Mouse (Mus musculus): Measurements from ENCODE around the gene Fryl. TPM values are rescaled to one million over a fixed set of nuclear protein-coding genes. Genes with fewer than 3 reads are reported as not detected.
A peak's percentile ranks its signal among the peaks of the same experiment; 100 is the strongest.
"Not testable (repeated sequence)": the region's sequence is repeated elsewhere in the genome, so short reads cannot be mapped to it uniquely, and the experiment has no call there.

Fryl gene
- polyA plus RNA-seq, 1 experiment from 2014 or later = 53.2 TPM

DNA sequence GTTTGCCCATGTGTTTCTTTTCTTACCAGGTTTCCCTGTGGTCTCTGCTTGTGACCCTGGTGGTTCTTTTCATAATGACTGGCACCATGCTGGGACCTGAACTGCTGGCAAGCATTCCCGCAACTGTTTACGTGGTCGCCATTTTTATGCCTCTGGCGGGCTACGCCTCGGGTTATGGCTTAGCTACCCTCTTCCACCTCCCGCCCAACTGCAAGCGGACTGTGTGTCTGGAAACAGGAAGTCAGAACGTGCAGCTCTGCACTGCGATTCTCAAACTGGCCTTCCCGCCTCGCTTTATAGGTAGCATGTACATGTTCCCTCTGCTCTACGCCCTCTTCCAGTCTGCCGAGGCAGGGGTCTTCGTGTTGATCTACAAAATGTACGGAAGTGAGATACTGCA is 244.6 kb downstream of the Fryl start:
- 90% methylated on average over 14 of the region's 16 CpGs for WGBS
- not testable (repeated sequence) for ATAC-seq (ENCODE audit: low FRiP score); H3K36me3 ChIP-seq (ENCODE audit: control insufficient read depth, insufficient read depth, low read length); H3K9ac ChIP-seq (ENCODE audit: low read depth, low read length); H3K9me3 ChIP-seq (ENCODE audit: control insufficient read depth, low read length); H3K4me2 ChIP-seq (replicated peaks; ENCODE audit: low read depth, low read length); DNase-seq (ENCODE audit: low spot score); H3K27ac ChIP-seq (ENCODE audit: low read depth, low read length); H3K4me3 ChIP-seq (ENCODE audit: low read depth, low read length); H3K4me1 ChIP-seq (replicated peaks; ENCODE audit: control insufficient read depth, insufficient read depth, low read length)
- peaks cover 15% of the 10 kb centered on the region for H3K27me3 ChIP-seq (ENCODE audit: control insufficient read depth, insufficient read depth, low read length)

GRCm38 (mm10) chr5:73008230-73008629 is 248.2 kb downstream of the Fryl start:
- ATAC-seq (ENCODE audit: low FRiP score); DNase-seq (ENCODE audit: low spot score); H3K4me2 ChIP-seq (replicated peaks; ENCODE audit: low read depth, low read length); H3K9ac ChIP-seq (ENCODE audit: low read depth, low read length); H3K27ac ChIP-seq (ENCODE audit: low read depth, low read length); H3K9me3 ChIP-seq (ENCODE audit: control insufficient read depth, low read length); H3K4me3 ChIP-seq (ENCODE audit: low read depth, low read length); H3K4me1 ChIP-seq (replicated peaks; ENCODE audit: control insufficient read depth, insufficient read depth, low read length); H3K36me3 ChIP-seq (ENCODE audit: control insufficient read depth, insufficient read depth, low read length): not testable (repeated sequence)
- peaks cover 15% of the 10 kb centered on the region for H3K27me3 ChIP-seq (ENCODE audit: control insufficient read depth, insufficient read depth, low read length)
- WGBS = 41% methylated on average over 8 of the region's 8 CpGs

GRCm38 (mm10) chr5:73007582-73007959 is 248.8 kb downstream of the Fryl start:
- H3K36me3 ChIP-seq (ENCODE audit: control insufficient read depth, insufficient read depth, low read length) = no peaks in the 10 kb centered on the region
- DNase-seq (ENCODE audit: low spot score) (peak; percentile 46), ATAC-seq (ENCODE audit: low FRiP score) (no peak)
- peak overlapping the region; percentile 43 for H3K4me3 ChIP-seq (ENCODE audit: low read depth, low read length)
- no peaks in the 10 kb centered on the region for H3K4me1 ChIP-seq (replicated peaks; ENCODE audit: control insufficient read depth, insufficient read depth, low read length)
- H3K27me3 ChIP-seq (ENCODE audit: control insufficient read depth, insufficient read depth, low read length) = peaks cover 15% of the 10 kb centered on the region
- H3K27ac ChIP-seq (ENCODE audit: low read depth, low read length) = no peak overlapping the region
- no peaks in the 10 kb centered on the region for H3K9me3 ChIP-seq (ENCODE audit: control insufficient read depth, low read length)
- WGBS = 52% methylated on average over 5 of the region's 5 CpGs
- H3K9ac ChIP-seq (ENCODE audit: low read depth, low read length) = no peak overlapping the region; the same call in 1 of the 2 replicates
- H3K4me2 ChIP-seq (replicated peaks; ENCODE audit: low read depth, low read length) = peak overlapping the region; percentile 59; the same call in 1 of the 2 replicates

DNA sequence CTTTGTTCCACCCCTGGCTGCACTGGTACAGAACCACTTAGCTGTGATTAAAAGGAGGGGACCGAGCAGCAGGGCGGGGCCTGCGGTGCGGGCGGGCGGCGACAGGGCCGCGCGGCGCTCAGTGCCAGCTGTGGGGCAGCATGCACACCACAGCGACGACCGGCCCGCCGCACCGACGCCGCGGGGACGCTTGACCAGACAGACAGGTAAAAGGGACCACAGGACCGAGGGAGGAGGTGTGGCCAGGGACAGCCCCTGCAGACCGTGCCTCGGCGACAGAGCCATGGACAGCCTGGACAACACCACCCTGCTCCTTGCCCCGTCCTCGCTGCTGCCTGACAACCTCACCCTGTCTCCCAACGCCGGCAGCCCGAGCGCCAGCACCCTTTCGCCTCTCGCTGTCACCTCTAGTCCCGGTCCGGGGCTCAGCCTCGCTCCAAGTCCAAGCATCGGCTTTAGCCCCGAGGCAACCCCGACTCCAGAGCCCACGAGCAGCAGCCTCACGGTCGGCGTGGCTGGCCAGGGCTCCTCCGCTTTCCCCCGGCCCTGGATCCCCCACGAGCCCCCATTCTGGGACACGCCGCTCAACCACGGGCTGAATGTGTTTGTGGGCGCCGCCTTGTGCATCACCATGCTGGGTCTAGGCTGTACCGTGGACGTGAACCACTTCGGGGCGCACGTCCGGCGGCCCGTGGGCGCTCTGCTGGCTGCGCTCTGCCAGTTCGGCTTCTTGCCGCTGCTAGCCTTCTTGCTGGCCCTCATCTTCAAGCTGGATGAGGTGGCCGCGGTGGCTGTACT is 249.4 kb downstream of the Fryl start, which contains the start of gene Slc10a4:
Gene Slc10a4, plus strand, starts transcription at position 100 of the 798 bp plus-strand sequence.
- H3K4me3 ChIP-seq (ENCODE audit: low read depth, low read length) = peak within 1 kb of the TSS; percentile 43
- 8% methylated on average over 53 of the region's 65 CpGs for WGBS
- H3K9me3 ChIP-seq (ENCODE audit: control insufficient read depth, low read length) = no peaks in the 10 kb centered on the region
- H3K4me1 ChIP-seq (replicated peaks; ENCODE audit: control insufficient read depth, insufficient read depth, low read length) = no peaks in the 10 kb centered on the region
- 0 out of 2 replicates have a peak within 1 kb of the TSS, but pooled peaks have one; percentile 42 for H3K27ac ChIP-seq (ENCODE audit: low read depth, low read length)
- peak within 1 kb of the TSS; percentile 55; the same call in 1 of the 2 replicates for H3K9ac ChIP-seq (ENCODE audit: low read depth, low read length)
- peaks cover 15% of the 10 kb centered on the region for H3K27me3 ChIP-seq (ENCODE audit: control insufficient read depth, insufficient read depth, low read length)
- peak within 1 kb of the TSS; percentile 59 for H3K4me2 ChIP-seq (replicated peaks; ENCODE audit: low read depth, low read length)
- ATAC-seq (ENCODE audit: low FRiP score) (peak; percentile 94), DNase-seq (ENCODE audit: low spot score) (peak; percentile 58)
- no peaks in the 10 kb centered on the region for H3K36me3 ChIP-seq (ENCODE audit: control insufficient read depth, insufficient read depth, low read length)

DNA sequence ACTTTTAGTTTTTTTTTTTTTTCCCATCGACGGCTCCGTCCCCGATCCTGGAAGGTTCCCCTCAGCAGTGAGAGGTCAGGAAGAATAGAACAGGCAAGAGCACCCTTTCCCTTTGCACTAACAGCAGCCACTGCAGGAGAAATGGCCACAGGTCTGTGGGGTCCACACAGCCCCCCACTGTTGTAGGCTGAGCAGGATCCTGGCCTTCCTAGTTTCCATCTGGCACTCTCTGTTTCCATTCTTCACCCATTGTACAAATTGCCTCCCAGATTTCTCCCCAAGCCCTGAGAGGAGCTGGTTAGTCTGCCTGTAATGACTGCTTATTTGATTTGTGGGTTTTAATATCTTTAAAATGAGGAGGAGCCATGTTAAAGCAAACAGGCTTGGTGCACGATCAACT is 252.4 kb downstream of the Fryl start:
- peaks cover 15% of the 10 kb centered on the region for H3K27me3 ChIP-seq (ENCODE audit: control insufficient read depth, insufficient read depth, low read length)
- 89% methylated on average over 5 of the region's 5 CpGs for WGBS
- H3K36me3 ChIP-seq (ENCODE audit: control insufficient read depth, insufficient read depth, low read length) = no peaks in the 10 kb centered on the region
- H3K4me1 ChIP-seq (replicated peaks; ENCODE audit: control insufficient read depth, insufficient read depth, low read length) = no peaks in the 10 kb centered on the region
- ATAC-seq (ENCODE audit: low FRiP score) = no peak
- no peak overlapping the region for H3K4me3 ChIP-seq (ENCODE audit: low read depth, low read length)
- DNase-seq (ENCODE audit: low spot score) = no peak
- no peak overlapping the region for H3K27ac ChIP-seq (ENCODE audit: low read depth, low read length)
- no peaks in the 10 kb centered on the region for H3K9me3 ChIP-seq (ENCODE audit: control insufficient read depth, low read length)
- no peak overlapping the region for H3K9ac ChIP-seq (ENCODE audit: low read depth, low read length)
- H3K4me2 ChIP-seq (replicated peaks; ENCODE audit: low read depth, low read length) = no peak overlapping the region

GRCm38 (mm10) chr5:72998546-72998945 is 257.9 kb downstream of the Fryl start:
- H3K4me1 ChIP-seq (replicated peaks; ENCODE audit: control insufficient read depth, insufficient read depth, low read length); ATAC-seq (ENCODE audit: low FRiP score); H3K27me3 ChIP-seq (ENCODE audit: control insufficient read depth, insufficient read depth, low read length); H3K4me3 ChIP-seq (ENCODE audit: low read depth, low read length); H3K9ac ChIP-seq (ENCODE audit: low read depth, low read length); H3K4me2 ChIP-seq (replicated peaks; ENCODE audit: low read depth, low read length); H3K36me3 ChIP-seq (ENCODE audit: control insufficient read depth, insufficient read depth, low read length); H3K27ac ChIP-seq (ENCODE audit: low read depth, low read length); H3K9me3 ChIP-seq (ENCODE audit: control insufficient read depth, low read length); DNase-seq (ENCODE audit: low spot score): not testable (repeated sequence)
- 86% methylated on average over 1 of the region's 1 CpGs for WGBS

DNA sequence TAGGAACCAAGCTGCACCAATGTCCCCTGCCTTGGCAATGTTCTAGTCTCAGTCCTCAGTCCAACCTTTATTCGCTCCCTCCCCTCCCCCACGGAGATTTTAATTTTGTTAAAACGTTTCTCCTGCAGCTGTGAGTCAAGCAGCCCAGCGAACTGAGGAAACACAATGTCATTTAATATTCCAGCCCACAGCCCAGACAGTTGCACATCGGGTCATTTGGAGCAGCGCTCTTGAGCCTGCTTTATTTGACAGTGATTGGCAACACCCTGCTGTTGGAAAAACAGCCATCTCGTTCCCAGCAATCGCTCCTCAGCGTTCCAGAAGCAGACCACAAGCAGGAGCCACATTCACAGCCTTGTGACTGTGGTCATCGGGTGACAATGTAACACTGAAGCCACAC is 261.0 kb downstream of the Fryl start:
- H3K36me3 ChIP-seq (ENCODE audit: control insufficient read depth, insufficient read depth, low read length) = no peaks in the 10 kb centered on the region
- no peak overlapping the region for H3K4me3 ChIP-seq (ENCODE audit: low read depth, low read length)
- H3K4me2 ChIP-seq (replicated peaks; ENCODE audit: low read depth, low read length) = no peak overlapping the region
- 16% methylated on average over 10 of the region's 10 CpGs for WGBS
- DNase-seq (ENCODE audit: low spot score) (peak; percentile 48), ATAC-seq (ENCODE audit: low FRiP score) (peak; percentile 77)
- H3K9me3 ChIP-seq (ENCODE audit: control insufficient read depth, low read length) = no peaks in the 10 kb centered on the region
- 0 out of 2 replicates have a peak overlapping the region, but pooled peaks have one; percentile 21 for H3K9ac ChIP-seq (ENCODE audit: low read depth, low read length)
- peaks cover 6% of the 10 kb centered on the region; the same call in 1 of the 2 replicates for H3K4me1 ChIP-seq (replicated peaks; ENCODE audit: control insufficient read depth, insufficient read depth, low read length)
- no peaks in the 10 kb centered on the region for H3K27me3 ChIP-seq (ENCODE audit: control insufficient read depth, insufficient read depth, low read length)
- peak overlapping the region; percentile 49; the same call in 1 of the 2 replicates for H3K27ac ChIP-seq (ENCODE audit: low read depth, low read length)

DNA sequence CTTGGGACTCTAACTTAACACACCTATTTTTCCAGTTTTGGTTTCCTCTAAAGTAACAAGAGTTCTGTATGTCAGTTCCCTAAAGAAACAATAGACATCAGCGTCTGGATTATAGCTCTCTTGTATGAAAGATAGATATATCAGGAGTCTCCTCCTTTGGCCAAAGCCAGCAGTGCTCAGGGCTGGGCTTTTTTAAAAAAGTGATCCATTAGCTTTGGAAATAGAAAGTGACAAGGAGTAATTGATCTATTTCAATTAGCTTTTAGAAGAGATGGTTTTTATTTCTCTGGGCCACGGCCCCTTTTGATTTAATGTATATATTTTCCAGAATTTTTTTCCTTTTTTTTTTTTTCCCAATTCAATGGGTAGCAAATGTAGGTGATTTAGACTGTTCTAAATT is 261.5 kb downstream of the Fryl start:
- DNase-seq (ENCODE audit: low spot score) = no peak
- peaks cover 6% of the 10 kb centered on the region; the same call in 1 of the 2 replicates for H3K4me1 ChIP-seq (replicated peaks; ENCODE audit: control insufficient read depth, insufficient read depth, low read length)
- H3K4me2 ChIP-seq (replicated peaks; ENCODE audit: low read depth, low read length) = no peak overlapping the region
- H3K9ac ChIP-seq (ENCODE audit: low read depth, low read length) = no peak overlapping the region
- no peaks in the 10 kb centered on the region for H3K9me3 ChIP-seq (ENCODE audit: control insufficient read depth, low read length)
- no peaks in the 10 kb centered on the region for H3K27me3 ChIP-seq (ENCODE audit: control insufficient read depth, insufficient read depth, low read length)
- 52% methylated on average over 2 of the region's 2 CpGs for WGBS
- no peak overlapping the region for H3K4me3 ChIP-seq (ENCODE audit: low read depth, low read length)
- peak overlapping the region; percentile 2; the same call in 1 of the 2 replicates for H3K27ac ChIP-seq (ENCODE audit: low read depth, low read length)
- H3K36me3 ChIP-seq (ENCODE audit: control insufficient read depth, insufficient read depth, low read length) = no peaks in the 10 kb centered on the region
- ATAC-seq (ENCODE audit: low FRiP score) = no peak

DNA sequence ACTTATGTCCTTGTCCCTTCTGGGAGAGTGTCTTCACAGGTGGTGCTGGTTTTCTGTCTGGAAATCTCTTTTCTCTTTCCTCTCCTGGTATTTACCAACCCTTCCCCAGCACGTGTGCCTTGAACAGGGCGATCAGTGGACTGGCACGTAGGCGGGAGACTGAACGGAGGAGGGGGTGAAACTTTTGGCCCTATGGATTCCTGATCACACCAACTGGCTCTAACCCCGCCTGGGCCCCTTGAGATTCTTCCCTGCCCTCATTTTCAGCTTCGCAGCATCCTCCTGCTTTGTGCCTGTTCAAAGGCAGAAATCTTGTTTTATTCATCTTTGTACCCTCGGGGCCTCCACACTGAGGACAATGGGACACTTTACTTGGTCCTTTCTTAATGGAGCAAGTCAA is 262.0 kb downstream of the Fryl start:
- 31% methylated on average over 8 of the region's 8 CpGs for WGBS
- H3K36me3 ChIP-seq (ENCODE audit: control insufficient read depth, insufficient read depth, low read length) = no peaks in the 10 kb centered on the region
- H3K27me3 ChIP-seq (ENCODE audit: control insufficient read depth, insufficient read depth, low read length) = no peaks in the 10 kb centered on the region
- no peak overlapping the region for H3K4me3 ChIP-seq (ENCODE audit: low read depth, low read length)
- peaks cover 6% of the 10 kb centered on the region; the same call in 1 of the 2 replicates for H3K4me1 ChIP-seq (replicated peaks; ENCODE audit: control insufficient read depth, insufficient read depth, low read length)
- H3K27ac ChIP-seq (ENCODE audit: low read depth, low read length) = peak overlapping the region; percentile 2; the same call in 1 of the 2 replicates
- ATAC-seq (ENCODE audit: low FRiP score) (peak; percentile 43; the same call in 1 of the 2 replicates), DNase-seq (ENCODE audit: low spot score) (peak; percentile 37)
- no peaks in the 10 kb centered on the region for H3K9me3 ChIP-seq (ENCODE audit: control insufficient read depth, low read length)
- H3K4me2 ChIP-seq (replicated peaks; ENCODE audit: low read depth, low read length) = no peak overlapping the region
- no peak overlapping the region for H3K9ac ChIP-seq (ENCODE audit: low read depth, low read length)
